Mouse (Mus musculus): ENCODE data around the gene Smim23.

Gene Smim23

GRCm38 (mm10) chr11:32780747-32781536 is 43.5 kb downstream of the Smim23 start:
- peak; percentile 9 for DNase-seq

- no peak for DNase-seq
Observed at GRCm38 (mm10) chr11:32768642-32769343, 55.6 kb downstream of the Smim23 start.
